Mouse (Mus musculus) 3134 (cell line): ENCODE results near the gene Usp16.

ENCODE experiments used
- DNase-seq: peaks from one replicate; pipeline ENCODE4 v3.0.0-alpha.2; 2011; ENCODE audit warnings: low spot score; ENCODE audit not compliant: insufficient read length; ENCODE audit errors: extremely low read depth

The Usp16 gene

GRCm38 (mm10) chr16:87454419-87455179 lies at the start of gene Usp16:
TSS of gene Usp16 (plus strand) at chr16:87454703.
- peak; percentile 83 for DNase-seq

- DNase-seq: peak; percentile 29
Measured at GRCm38 (mm10) chr16:87405001-87405400, 49.5 kb upstream of the Usp16 start.

- DNase-seq: no peak
Measured at GRCm38 (mm10) chr16:87420662-87421061, 33.8 kb upstream of the Usp16 start.

GRCm38 (mm10) chr16:87427516-87427915 lies 27.0 kb upstream of the Usp16 start:
- no peak for DNase-seq

- peak; percentile 94 for DNase-seq
Measured at GRCm38 (mm10) chr16:87432033-87432814, 22.3 kb upstream of the Usp16 start, which contains the start of gene Ltn1. TSS of gene Ltn1 (minus strand) at chr16:87432612.

GRCm38 (mm10) chr16:87434266-87434665 lies 20.2 kb upstream of the Usp16 start:
- no peak for DNase-seq

- DNase-seq: no peak
Measured at GRCm38 (mm10) chr16:87434946-87435345, 19.6 kb upstream of the Usp16 start.

GRCm38 (mm10) chr16:87435411-87436205 lies 18.9 kb upstream of the Usp16 start:
- DNase-seq: no peak

- no peak for DNase-seq
Measured at GRCm38 (mm10) chr16:87437096-87437495, 17.4 kb upstream of the Usp16 start.

GRCm38 (mm10) chr16:87438697-87439096 lies 15.8 kb upstream of the Usp16 start:
- DNase-seq: no peak

- peak; percentile 94 for DNase-seq
Measured at GRCm38 (mm10) chr16:87440184-87440686, 14.3 kb upstream of the Usp16 start, which contains the start of gene Rwdd2b. TSS of gene Rwdd2b (minus strand) at chr16:87440573.

- no peak for DNase-seq
Measured at GRCm38 (mm10) chr16:87441089-87441488, 13.4 kb upstream of the Usp16 start.

- no peak for DNase-seq
Measured at GRCm38 (mm10) chr16:87442291-87442690, 12.2 kb upstream of the Usp16 start.

GRCm38 (mm10) chr16:87443245-87443644 lies 11.3 kb upstream of the Usp16 start:
- DNase-seq: no peak

GRCm38 (mm10) chr16:87444071-87444470 lies 10.4 kb upstream of the Usp16 start:
- no peak for DNase-seq

GRCm38 (mm10) chr16:87445110-87445509 lies 9.4 kb upstream of the Usp16 start:
- no peak for DNase-seq

- DNase-seq: no peak
Measured at GRCm38 (mm10) chr16:87445528-87445927, 9.0 kb upstream of the Usp16 start.

GRCm38 (mm10) chr16:87453226-87453625 lies 1.3 kb upstream of the Usp16 start:
- no peak for DNase-seq

GRCm38 (mm10) chr16:87455180-87455611 lies 693 bp downstream of the Usp16 start:
- DNase-seq: no peak

- no peak for DNase-seq
Measured at GRCm38 (mm10) chr16:87458752-87459151, 4.2 kb downstream of the Usp16 start.

GRCm38 (mm10) chr16:87470579-87470978 lies 16.1 kb downstream of the Usp16 start:
- no peak for DNase-seq
